Mouse (Mus musculus): Measurements from ENCODE around the gene Cdh13.

- no peak for TF ChIP-seq GATA1 (IDR thresholded peaks at IDR 0.05; ENCODE audit: borderline replicate concordance, low read length)
- no peak for TF ChIP-seq FLI1 (IDR thresholded peaks at IDR 0.05; ENCODE audit: low read length)
Measured at GRCm38 (mm10) chr8:118316440-118316839, 32.9 kb downstream of the Cdh13 start.

Data from megakaryocyte, embryonic 14.5 days (primary cell).